Mouse (Mus musculus): ENCODE results near the gene Zfp423.

DNA sequence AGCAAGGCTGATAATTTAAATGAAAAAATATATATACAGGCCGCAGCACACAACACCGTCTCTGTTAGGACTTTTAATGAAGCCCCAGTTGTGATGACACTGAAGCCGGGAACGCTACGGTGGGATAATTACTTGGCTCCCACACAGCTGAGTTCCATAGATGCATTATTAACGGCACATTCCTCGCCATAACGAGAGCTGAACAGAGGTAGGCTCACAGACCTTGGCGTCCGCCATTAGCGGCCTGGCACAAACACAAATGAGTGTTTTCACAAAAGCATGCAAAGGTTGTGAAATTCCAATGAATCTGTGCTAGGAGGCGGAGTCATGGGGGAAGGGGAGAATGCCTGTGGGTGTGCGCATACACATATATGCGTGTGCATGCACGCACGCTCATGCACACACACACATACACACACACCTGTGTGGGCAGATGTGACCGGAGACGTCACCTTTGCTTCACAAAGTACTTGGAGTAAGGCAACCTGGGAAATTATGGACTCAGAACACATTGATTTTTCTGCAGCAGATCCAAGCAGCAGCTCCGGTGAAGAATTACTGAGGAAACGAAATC, 214.2 kb downstream of the Zfp423 start:
- TF ChIP-seq POLR2A (IDR thresholded peaks at IDR 0.05; ENCODE audit: borderline replicate concordance, insufficient read depth, low read length) (no peak), CTCF (IDR thresholded peaks at IDR 0.05; ENCODE audit: borderline replicate concordance, insufficient read depth, low read depth, low read length) (no peak)

All from cerebellum, adult 2 months (tissue).